Mouse (Mus musculus): ENCODE results near the gene Uncx.

DNA sequence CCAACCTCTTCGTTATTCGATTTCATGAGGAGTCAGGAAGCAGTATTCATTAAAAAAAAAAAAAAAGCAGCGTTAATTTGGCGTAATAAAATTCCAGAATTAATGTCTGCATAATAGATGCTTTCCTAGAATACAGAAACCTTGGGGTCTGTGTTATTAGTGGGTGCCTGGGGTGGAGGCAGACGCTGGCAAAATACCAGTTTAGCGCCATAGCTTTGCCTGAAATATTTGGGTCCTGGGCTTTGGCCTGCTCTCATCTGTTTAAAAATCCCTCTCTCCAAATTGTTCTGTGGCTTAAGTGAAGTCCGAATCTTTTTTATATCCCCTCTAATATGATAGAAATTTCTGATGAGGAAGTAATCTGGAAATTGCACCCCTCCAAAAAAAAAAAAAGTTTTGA, 1.9 kb downstream of the Uncx start:
- no peak for TF ChIP-seq CTCF (conservative IDR thresholded peaks at IDR 0.05; ENCODE audit: insufficient read depth, insufficient read length, low read depth, low read length)
- no peak for TF ChIP-seq POLR2A (IDR thresholded peaks at IDR 0.05; ENCODE audit: low read depth, low read length)

Measured in kidney, adult 2 months (tissue).